12 mouse cellular contexts compared by ENCODE assay signal in genomic region chr11:119804392-119804791, GRCm38 (mm10).
"Had no signal": no experiment of that assay in that cellular context is flagged by ENCODE, and none has a peak within 500 bp of the region (broad histone marks: within the 10 kb centered on the region; RNA-seq: fewer than 3 reads in every experiment).

No protein-coding gene starts in this region.

- H3K4me3 ChIP-seq: liver, embryonic 13.5 days; liver, embryonic 15.5 days; lung, embryonic 15.5 days; megakaryocyte, embryonic 14.5 days; midbrain, embryonic 15.5 days; neural tube, embryonic 13.5 days; stomach, embryonic 15.5 days had no signal

- H3K4me2 ChIP-seq: liver, embryonic 13.5 days; liver, embryonic 15.5 days; lung, embryonic 15.5 days; midbrain, embryonic 15.5 days; neural tube, embryonic 13.5 days; stomach, embryonic 15.5 days had no signal

- H3K36me3 ChIP-seq: lung, embryonic 15.5 days; midbrain, embryonic 15.5 days; neural tube, embryonic 13.5 days; stomach, embryonic 15.5 days had no signal

- H3K27ac ChIP-seq: liver, embryonic 13.5 days; liver, embryonic 15.5 days; stomach, embryonic 15.5 days; stomach, postnatal 0 days had no signal

- DNase-seq: liver, embryonic 13.5 days; liver, postnatal 0 days; lung, adult 2 months; right cerebral cortex, postnatal 14 days; thymus, adult 2 months had no signal

- ATAC-seq: liver, postnatal 0 days; midbrain, embryonic 15.5 days had no signal

- H3K9me3 ChIP-seq: liver, embryonic 13.5 days; liver, embryonic 15.5 days; lung, embryonic 15.5 days; megakaryocyte, embryonic 14.5 days; midbrain, embryonic 15.5 days; neural tube, embryonic 13.5 days; stomach, embryonic 15.5 days had no signal

- H3K9ac ChIP-seq: liver, embryonic 13.5 days; liver, embryonic 15.5 days; liver, postnatal 0 days; lung, embryonic 15.5 days; midbrain, embryonic 15.5 days; neural tube, embryonic 13.5 days; stomach, embryonic 15.5 days had no signal

- H3K27me3 ChIP-seq: liver, embryonic 13.5 days; liver, embryonic 15.5 days; lung, embryonic 15.5 days; midbrain, embryonic 15.5 days; neural tube, embryonic 13.5 days; stomach, embryonic 15.5 days had no signal
